Mouse (Mus musculus): Measurements from ENCODE around the gene Crlf1.

Gene Crlf1

GRCm38 (mm10) chr8:70492664-70493640 lies at the start of gene Crlf1:
Crlf1 (plus strand) TSS chr8:70493158.
- DNase-seq, result no peak

- no peak for DNase-seq
These were observed 49.6 kb upstream of the Crlf1 start for GRCm38 (mm10) chr8:70443326-70443725.

GRCm38 (mm10) chr8:70445988-70446387 lies 47.0 kb upstream of the Crlf1 start:
- DNase-seq, result no peak

- DNase-seq, result no peak
These were observed 45.1 kb upstream of the Crlf1 start for GRCm38 (mm10) chr8:70447639-70448420.

GRCm38 (mm10) chr8:70452196-70452966 lies 40.6 kb upstream of the Crlf1 start:
- DNase-seq, result no peak

- no peak for DNase-seq
These were observed 39.1 kb upstream of the Crlf1 start for GRCm38 (mm10) chr8:70453852-70454251.

- DNase-seq, result no peak
These were observed 36.0 kb upstream of the Crlf1 start for GRCm38 (mm10) chr8:70456996-70457395.

GRCm38 (mm10) chr8:70457882-70458281 lies 35.1 kb upstream of the Crlf1 start:
- no peak for DNase-seq

GRCm38 (mm10) chr8:70458462-70458861 lies 34.5 kb upstream of the Crlf1 start:
- DNase-seq, result no peak

GRCm38 (mm10) chr8:70459636-70460035 lies 33.3 kb upstream of the Crlf1 start:
- DNase-seq, result no peak

- no peak for DNase-seq
These were observed 32.8 kb upstream of the Crlf1 start for GRCm38 (mm10) chr8:70460199-70460598.

GRCm38 (mm10) chr8:70460606-70461005 lies 32.4 kb upstream of the Crlf1 start:
- DNase-seq, result no peak

GRCm38 (mm10) chr8:70461765-70462515 lies 31.0 kb upstream of the Crlf1 start:
- DNase-seq, result no peak

- no peak for DNase-seq
These were observed 30.5 kb upstream of the Crlf1 start for GRCm38 (mm10) chr8:70462516-70462813.

- no peak for DNase-seq
These were observed 29.7 kb upstream of the Crlf1 start for GRCm38 (mm10) chr8:70463306-70463705.

- DNase-seq, result no peak
These were observed 28.8 kb upstream of the Crlf1 start for GRCm38 (mm10) chr8:70464162-70464561.

- DNase-seq, result no peak
These were observed 27.3 kb upstream of the Crlf1 start for GRCm38 (mm10) chr8:70465701-70466100.

GRCm38 (mm10) chr8:70466305-70466704 lies 26.7 kb upstream of the Crlf1 start:
- no peak for DNase-seq

- peak; percentile 34 for DNase-seq
These were observed 26.2 kb upstream of the Crlf1 start for GRCm38 (mm10) chr8:70466771-70467170.

- no peak for DNase-seq
These were observed 25.7 kb upstream of the Crlf1 start for GRCm38 (mm10) chr8:70467229-70467725.

- no peak for DNase-seq
These were observed 25.1 kb upstream of the Crlf1 start for GRCm38 (mm10) chr8:70467907-70468306.

GRCm38 (mm10) chr8:70468733-70469132 lies 24.2 kb upstream of the Crlf1 start:
- DNase-seq, result peak; percentile 42

Measured in lung, postnatal 36 days (tissue).